Mouse (Mus musculus) spleen, adult 2 months (tissue): Measurements from ENCODE around the gene Slc38a9. TPM values are rescaled to one million over a fixed set of nuclear protein-coding genes. Genes with fewer than 3 reads are reported as not detected.

Experiments used
- DNase-seq, 2 experiments: peaks; one replicate each; pipeline versions ENCODE4 v3.0.0 to v3.0.0-alpha.2; 2012 to 2021; ENCODE audit warnings: low spot score in 2 of 2, low read depth in 1 of 2
- H3K27ac ChIP-seq: fragments of 200-500 bp; 2 replicates; pipeline ENCODE4 v1.5.1; 2012; ENCODE audit warnings: low read length, inconsistent platforms; ENCODE audit not compliant: insufficient read depth
- H3K27me3 ChIP-seq: fragments of 200-500 bp; 2 replicates; pipeline ENCODE4 v1.6.1; 2012; ENCODE audit warnings: mild to moderate bottlenecking, moderate library complexity, low read length, inconsistent platforms; ENCODE audit not compliant: control insufficient read depth, insufficient read depth
- H3K36me3 ChIP-seq: fragments of 200-500 bp; 2 replicates; pipeline ENCODE4 v1.6.1; 2012; ENCODE audit warnings: mild to moderate bottlenecking, low read length, inconsistent platforms; ENCODE audit not compliant: control insufficient read depth, insufficient read depth
- H3K4me1 ChIP-seq: fragments of 200-500 bp; 2 replicates; pipeline ENCODE4 v1.6.1; 2011; ENCODE audit warnings: inconsistent platforms; ENCODE audit not compliant: control insufficient read depth, insufficient read depth, insufficient read length
- H3K4me3 ChIP-seq: fragments of 200-500 bp; 2 replicates; pipeline ENCODE4 v1.5.1; 2011; ENCODE audit warnings: mild to moderate bottlenecking, inconsistent platforms; ENCODE audit not compliant: insufficient read depth, insufficient read length; ENCODE audit errors: extremely low read depth
- CTCF ChIP-seq: fragments of 200-500 bp; IDR thresholded peaks from 2 replicates; pipeline ENCODE4 v1.5.1; 2011; ENCODE audit warnings: mild to moderate bottlenecking, inconsistent platforms; ENCODE audit not compliant: insufficient read depth, insufficient read length, insufficient replicate concordance; ENCODE audit errors: extremely low read depth
- POLR2A ChIP-seq: fragments of 200-500 bp; IDR thresholded peaks from 2 replicates; pipeline ENCODE4 v1.6.1; 2011; ENCODE audit warnings: low read depth, low read length, inconsistent platforms
- WGBS: fragments of 180-500 bp; shearing (Covaris S2); methylation state at CpG from one replicate; pipeline ENCODE4 v1.1.7; 2018; 5-methylcytosine and 5-hydroxymethylcytosine counted together
- polyA plus RNA-seq: library from polyadenylated mRNA; depleted of rRNA; stranded (reverse); fragments of >200 nt; gene quantifications from 2 replicates; pipeline ENCODE4 v1.2.3, GENCODE M21; 2012; rRNA removed

Gene Slc38a9
- polyA plus RNA-seq: 22.0 and 23.5 TPM in 2 replicates

DNA sequence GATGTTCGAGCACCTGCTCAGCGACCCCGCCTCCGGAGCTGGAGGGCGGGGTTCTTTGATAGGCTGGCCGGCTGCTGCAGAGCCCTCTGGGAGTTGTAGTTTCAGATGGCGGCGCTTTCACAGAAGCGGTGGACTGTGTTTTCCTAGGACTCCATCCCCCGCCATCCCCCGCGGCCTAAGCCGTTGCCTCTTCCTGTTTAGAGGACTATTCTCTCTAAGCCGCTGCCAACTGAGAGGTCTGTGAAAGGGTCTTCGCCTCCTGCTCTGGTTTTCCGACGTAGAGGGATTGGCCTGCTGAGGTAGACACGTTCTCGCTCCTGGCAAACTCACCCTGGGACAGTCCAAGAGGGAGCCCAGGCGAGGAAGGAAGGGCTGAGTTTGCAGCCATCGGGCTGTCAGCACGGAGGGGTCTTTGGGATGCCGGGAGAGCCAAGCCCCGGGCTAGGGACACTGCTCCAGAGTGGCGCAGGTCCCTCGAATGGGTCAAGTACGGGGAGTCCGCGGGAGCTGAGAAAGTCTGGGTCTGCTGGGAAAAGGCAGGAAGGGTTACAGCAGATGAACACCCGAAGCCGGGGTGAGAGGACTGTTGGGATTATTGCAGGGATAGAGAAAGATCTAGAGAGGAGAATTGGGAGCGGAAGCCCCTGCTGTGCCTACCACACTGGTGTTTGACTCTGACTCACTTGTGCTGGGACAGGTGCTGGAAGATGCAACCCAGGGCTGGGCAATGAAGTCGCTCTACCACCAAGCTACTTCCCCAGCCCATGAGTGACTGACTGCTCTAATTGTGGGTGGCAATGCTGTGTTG lies at the start of gene Slc38a9:
Gene Slc38a9 (plus strand): TSS at position 178 of the 808 bp plus-strand sequence.
- WGBS: under 1% methylated on average over 33 of the region's 33 CpGs
- peak within 1 kb of the TSS; percentile 60 for H3K27ac ChIP-seq
- peak within 1 kb of the TSS; percentile 90 for H3K4me3 ChIP-seq
- H3K4me1 ChIP-seq: no peaks in the 10 kb centered on the region; the same call in 1 of the 2 replicates
- peak; percentile 84 to 91 for DNase-seq
- H3K27me3 ChIP-seq: no peaks in the 10 kb centered on the region
- no peak for TF ChIP-seq CTCF
- no peak for TF ChIP-seq POLR2A
- no peaks in the 10 kb centered on the region; the same call in 1 of the 2 replicates for H3K36me3 ChIP-seq

DNA sequence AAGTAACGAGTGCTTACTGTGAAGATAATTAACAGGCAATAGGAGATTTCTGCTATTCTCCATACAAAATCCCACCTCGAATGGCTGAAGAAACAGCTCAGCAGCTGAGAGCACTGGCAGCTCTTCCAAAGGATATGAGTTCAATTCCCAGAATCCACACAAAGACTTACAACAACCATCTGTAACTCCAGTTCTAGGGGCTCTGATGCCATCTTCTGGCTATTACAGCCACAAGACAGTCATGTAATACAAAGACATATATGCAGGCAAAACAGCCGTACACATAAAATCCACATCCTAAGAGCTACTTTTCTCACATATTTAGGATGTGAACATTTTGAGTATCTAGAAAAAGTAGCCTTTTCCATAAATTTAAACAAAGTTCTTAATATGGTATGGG lies 39.0 kb upstream of the Slc38a9 start:
- Histone ChIP-seq H3K36me3 (no peaks in the 10 kb centered on the region), H3K4me3 (no peak overlapping the region), H3K4me1 (no peaks in the 10 kb centered on the region), H3K27ac (no peak overlapping the region), H3K27me3 (no peaks in the 10 kb centered on the region)
- DNase-seq: no peak
- 68% methylated on average over 3 of the region's 3 CpGs for WGBS
- no peak for TF ChIP-seq CTCF
- TF ChIP-seq POLR2A: no peak

DNA sequence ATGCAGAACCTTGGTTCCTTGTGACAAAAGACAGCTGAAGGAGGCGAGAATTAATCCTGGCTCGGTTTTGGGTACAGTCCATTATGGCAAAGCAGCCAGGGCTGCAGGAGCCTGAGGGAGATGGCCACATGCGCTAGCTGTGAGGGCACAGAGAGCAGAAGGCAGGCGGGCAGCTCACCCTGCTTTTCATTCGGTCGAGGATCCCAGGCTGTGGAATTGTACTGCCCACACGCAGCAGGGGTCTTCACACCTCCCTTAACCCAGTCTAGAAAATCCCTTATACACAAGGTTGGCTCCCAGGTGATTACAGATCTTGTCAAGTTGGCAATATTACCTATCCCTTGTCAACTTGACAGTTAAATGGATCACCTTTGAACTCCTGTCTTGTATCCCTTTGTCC lies 36.9 kb upstream of the Slc38a9 start:
- Histone ChIP-seq H3K27ac (no peak overlapping the region), H3K4me3 (no peak overlapping the region), H3K4me1 (no peaks in the 10 kb centered on the region), H3K27me3 (no peaks in the 10 kb centered on the region), H3K36me3 (no peaks in the 10 kb centered on the region)
- no peak for DNase-seq
- TF ChIP-seq CTCF: no peak
- TF ChIP-seq POLR2A: no peak
- 94% methylated on average over 7 of the region's 7 CpGs for WGBS

DNA sequence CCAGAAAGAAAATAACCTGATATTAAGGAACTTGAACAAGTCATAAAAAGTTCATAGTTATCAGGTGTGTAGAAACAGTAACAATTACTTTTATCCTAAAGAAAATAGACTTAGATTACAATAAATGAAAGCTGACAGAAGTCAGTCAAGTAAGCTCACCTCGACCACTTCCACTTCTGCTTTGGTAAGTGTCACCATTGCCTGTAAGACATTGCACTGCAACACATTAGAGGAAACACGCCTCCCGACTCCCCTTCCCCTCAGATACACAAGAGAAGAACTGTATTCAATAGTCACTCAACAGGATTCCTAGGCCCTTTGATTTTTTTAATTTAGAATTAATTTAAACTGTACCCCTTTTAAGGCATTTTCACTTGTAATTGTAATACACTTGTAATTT lies 35.9 kb upstream of the Slc38a9 start:
- no peaks in the 10 kb centered on the region for H3K4me1 ChIP-seq
- no peak overlapping the region for H3K27ac ChIP-seq
- H3K36me3 ChIP-seq: no peaks in the 10 kb centered on the region
- no peak for DNase-seq
- no peak overlapping the region for H3K4me3 ChIP-seq
- no peaks in the 10 kb centered on the region for H3K27me3 ChIP-seq
- WGBS: 18% methylated on average over 3 of the region's 3 CpGs
- no peak for TF ChIP-seq POLR2A
- no peak for TF ChIP-seq CTCF

DNA sequence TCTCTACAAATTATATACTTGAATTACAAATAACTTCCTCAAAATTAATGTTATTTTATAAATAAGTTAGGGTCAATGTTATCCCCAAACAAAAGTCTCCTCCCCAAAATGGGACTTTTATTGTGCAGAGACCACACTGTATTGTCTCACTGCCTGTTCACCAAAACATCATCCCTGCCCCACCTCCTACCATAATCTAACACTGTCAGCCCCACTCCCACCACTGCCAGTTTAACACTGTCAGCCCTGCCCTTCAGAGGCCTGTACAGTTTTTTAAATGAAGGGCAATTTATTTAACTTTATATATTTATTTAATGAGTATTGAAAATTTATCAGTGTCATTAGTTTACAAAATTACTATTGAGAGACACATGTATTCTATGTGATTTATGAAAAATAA lies 35.0 kb upstream of the Slc38a9 start:
- no peaks in the 10 kb centered on the region for H3K36me3 ChIP-seq
- no peaks in the 10 kb centered on the region for H3K4me1 ChIP-seq
- no peak overlapping the region for H3K4me3 ChIP-seq
- no peak for TF ChIP-seq CTCF
- no peak for TF ChIP-seq POLR2A
- DNase-seq: no peak
- no peaks in the 10 kb centered on the region for H3K27me3 ChIP-seq
- H3K27ac ChIP-seq: no peak overlapping the region

DNA sequence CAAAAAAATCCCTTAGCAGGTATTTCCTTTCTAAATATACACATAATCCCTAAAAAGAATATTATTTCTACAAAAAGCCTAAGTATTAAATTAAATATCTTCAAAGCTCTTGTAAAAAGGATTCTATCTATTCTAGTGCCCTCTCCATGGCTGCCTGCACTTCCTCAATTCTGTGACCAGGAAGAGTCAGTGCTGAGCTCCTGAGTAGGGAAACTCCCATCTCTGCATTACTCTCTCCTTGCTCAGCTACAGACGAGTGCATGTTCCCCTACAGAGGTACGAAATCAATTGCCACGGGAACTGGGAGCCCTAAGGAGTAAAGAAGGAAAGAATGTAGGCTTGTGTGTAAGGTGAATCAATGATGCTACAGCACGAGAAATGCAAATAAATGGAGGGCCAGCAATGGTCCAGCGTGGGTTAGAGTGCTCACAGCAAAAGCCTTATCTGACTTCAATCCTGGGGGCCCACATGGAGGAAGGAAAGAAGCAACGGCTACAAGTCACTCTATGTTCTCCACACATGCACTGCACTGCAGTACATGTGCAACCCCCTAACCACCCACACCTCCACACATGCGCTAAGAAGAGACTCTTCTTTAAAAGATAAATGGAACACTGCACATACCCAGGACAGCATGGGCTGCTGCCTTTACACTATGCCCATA lies 25.2 kb upstream of the Slc38a9 start:
- no peak for DNase-seq
- no peak overlapping the region for H3K4me3 ChIP-seq
- TF ChIP-seq CTCF: no peak
- no peak for TF ChIP-seq POLR2A
- no peaks in the 10 kb centered on the region for H3K27me3 ChIP-seq
- H3K4me1 ChIP-seq: no peaks in the 10 kb centered on the region; the same call in 1 of the 2 replicates
- 43% methylated on average over 7 of the region's 7 CpGs for WGBS
- H3K27ac ChIP-seq: no peak overlapping the region
- no peaks in the 10 kb centered on the region for H3K36me3 ChIP-seq

DNA sequence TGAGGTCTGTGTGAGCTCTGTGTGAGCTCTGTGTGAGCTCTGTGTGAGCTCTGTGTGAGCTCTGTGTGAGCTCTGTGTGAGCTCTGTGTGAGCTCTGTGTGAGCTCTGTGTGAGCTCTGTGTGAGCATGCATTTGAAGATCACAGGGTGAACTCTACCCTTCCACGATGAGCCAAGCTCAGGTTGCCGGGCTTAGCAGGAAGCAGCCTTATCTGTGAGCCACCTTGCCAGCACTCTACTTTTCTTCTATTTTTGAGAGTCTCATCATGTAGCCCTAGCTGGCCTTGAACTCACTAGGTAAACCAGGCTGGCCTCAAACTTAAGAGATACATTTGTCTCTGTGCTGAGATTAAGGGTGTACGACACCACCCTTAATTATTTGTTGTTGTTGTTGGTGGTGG lies 24.1 kb upstream of the Slc38a9 start:
- TF ChIP-seq CTCF (no peak), POLR2A (no peak)
- Histone ChIP-seq H3K4me3 (no peak overlapping the region), H3K27ac (no peak overlapping the region), H3K4me1 (no peaks in the 10 kb centered on the region; the same call in 1 of the 2 replicates), H3K36me3 (no peaks in the 10 kb centered on the region), H3K27me3 (no peaks in the 10 kb centered on the region)
- no peak for DNase-seq
- 76% methylated on average over 3 of the region's 3 CpGs for WGBS
